ENCODE assay signal across 12 mouse cellular contexts in genomic region chr3:129520499-129520898, GRCm38 (mm10). TPM values are rescaled to one million over a fixed set of nuclear protein-coding genes. Genes with fewer than 3 reads are reported as not detected.
A peak's percentile ranks its signal among the peaks of the same experiment; 100 is the strongest.
DNase-seq lines count a peak whose midpoint lies in the region; ATAC-seq and TF ChIP-seq lines count a peak whose summit lies in the region.
"Had no signal": no experiment of that assay in that cellular context is flagged by ENCODE, and none has a peak within 500 bp of the region (broad histone marks: within the 10 kb centered on the region; RNA-seq: fewer than 3 reads in every experiment).

No protein-coding gene starts in this region.

- no peak for ATAC-seq in forebrain, postnatal 0 days
- no peak for ATAC-seq in forebrain, embryonic 11.5 days (replicated peaks; ENCODE audit: low FRiP score)
- no peak for ATAC-seq in liver, postnatal 0 days
- ATAC-seq in liver, embryonic 11.5 days (replicated peaks; ENCODE audit: low FRiP score) = no peak
- no peak for ATAC-seq in granulocyte monocyte progenitor cell, adult 5-6 weeks (replicated peaks; ENCODE audit: poor library complexity, severe bottlenecking)
- ATAC-seq: midbrain, embryonic 15.5 days had no signal

- TF ChIP-seq CTCF in forebrain, postnatal 0 days (IDR thresholded peaks at IDR 0.05; ENCODE audit: low read depth) = 0 out of 2 replicates have a peak, but pooled peaks have one; percentile 22
- peak; percentile 46 for TF ChIP-seq CTCF in liver, postnatal 0 days (IDR thresholded peaks at IDR 0.05; ENCODE audit: low read depth)
- no peak for TF ChIP-seq CTCF in thymus, adult 2 months (IDR thresholded peaks at IDR 0.05; ENCODE audit: borderline replicate concordance, control insufficient read depth, extremely low read depth, insufficient read depth, low read length, poor library complexity)

- H3K4me1 ChIP-seq in forebrain, postnatal 0 days (ENCODE audit: insufficient read depth) = no peaks in the 10 kb centered on the region
- H3K4me1 ChIP-seq in forebrain, embryonic 11.5 days (replicated peaks; ENCODE audit: control insufficient read depth, insufficient read depth, low read length) = no peaks in the 10 kb centered on the region
- H3K4me1 ChIP-seq in liver, postnatal 0 days (ENCODE audit: insufficient read depth) = no peaks in the 10 kb centered on the region
- H3K4me1 ChIP-seq in liver, embryonic 11.5 days (replicated peaks; ENCODE audit: control insufficient read depth, insufficient read depth, low read length) = no peaks in the 10 kb centered on the region
- no peaks in the 10 kb centered on the region for H3K4me1 ChIP-seq in thymus, adult 2 months (replicated peaks; ENCODE audit: control insufficient read depth, insufficient read depth, low read length)
- H3K4me1 ChIP-seq: hindbrain, embryonic 15.5 days; liver, embryonic 13.5 days; midbrain, embryonic 15.5 days had no signal

- no peaks in the 10 kb centered on the region for H3K36me3 ChIP-seq in forebrain, postnatal 0 days (ENCODE audit: insufficient read depth)
- no peaks in the 10 kb centered on the region for H3K36me3 ChIP-seq in forebrain, embryonic 11.5 days (ENCODE audit: control insufficient read depth, insufficient read depth, low read length)
- H3K36me3 ChIP-seq in liver, postnatal 0 days (replicated peaks; ENCODE audit: insufficient read depth, low read length) = no peaks in the 10 kb centered on the region
- H3K36me3 ChIP-seq in liver, embryonic 11.5 days (ENCODE audit: control insufficient read depth, insufficient read depth, low read length) = no peaks in the 10 kb centered on the region
- no peaks in the 10 kb centered on the region for H3K36me3 ChIP-seq in thymus, adult 2 months (ENCODE audit: control insufficient read depth, insufficient read depth, low read length)
- H3K36me3 ChIP-seq: hindbrain, embryonic 15.5 days; liver, embryonic 13.5 days; midbrain, embryonic 15.5 days had no signal

- no peak overlapping the region for H3K9ac ChIP-seq in forebrain, postnatal 0 days
- no peak overlapping the region for H3K9ac ChIP-seq in forebrain, embryonic 11.5 days (ENCODE audit: low read length)
- H3K9ac ChIP-seq in liver, postnatal 0 days (replicated peaks) = no peak overlapping the region
- H3K9ac ChIP-seq in liver, embryonic 11.5 days (ENCODE audit: low read depth, low read length) = no peak overlapping the region
- H3K9ac ChIP-seq: hindbrain, embryonic 15.5 days; liver, embryonic 13.5 days; midbrain, embryonic 15.5 days had no signal

- H3K4me2 ChIP-seq in forebrain, postnatal 0 days (ENCODE audit: low read depth) = no peak overlapping the region
- H3K4me2 ChIP-seq in forebrain, embryonic 11.5 days (ENCODE audit: low read depth, low read length, severe bottlenecking) = no peak overlapping the region
- H3K4me2 ChIP-seq in liver, postnatal 0 days (ENCODE audit: low read depth, low read length) = no peak overlapping the region
- no peak overlapping the region for H3K4me2 ChIP-seq in liver, embryonic 11.5 days
- H3K4me2 ChIP-seq: hindbrain, embryonic 15.5 days; liver, embryonic 13.5 days; midbrain, embryonic 15.5 days had no signal

- WGBS in forebrain, postnatal 0 days = 82% methylated on average over 4 of the region's 4 CpGs
- WGBS in forebrain, embryonic 11.5 days = 84% methylated on average over 4 of the region's 4 CpGs
- WGBS in liver, postnatal 0 days (ENCODE audit: insufficient replicate concordance) = 71% methylated on average over 4 of the region's 4 CpGs
- 69% methylated on average over 4 of the region's 4 CpGs for WGBS in liver, embryonic 11.5 days
- WGBS in thymus, adult 2 months = 84% methylated on average over 4 of the region's 4 CpGs

- H3K9me3 ChIP-seq in forebrain, postnatal 0 days (ENCODE audit: low read length) = no peaks in the 10 kb centered on the region
- no peaks in the 10 kb centered on the region for H3K9me3 ChIP-seq in forebrain, embryonic 11.5 days (ENCODE audit: control insufficient read depth, low read length)
- H3K9me3 ChIP-seq in liver, postnatal 0 days (ENCODE audit: low read length) = no peaks in the 10 kb centered on the region
- no peaks in the 10 kb centered on the region for H3K9me3 ChIP-seq in liver, embryonic 11.5 days (ENCODE audit: control insufficient read depth, low read length)
- H3K9me3 ChIP-seq: hindbrain, embryonic 15.5 days; liver, embryonic 13.5 days; midbrain, embryonic 15.5 days had no signal

- no peaks in the 10 kb centered on the region for H3K27me3 ChIP-seq in forebrain, postnatal 0 days (ENCODE audit: insufficient read depth, low read length)
- H3K27me3 ChIP-seq in forebrain, embryonic 11.5 days (ENCODE audit: control insufficient read depth, insufficient read depth, low read length) = no peaks in the 10 kb centered on the region
- H3K27me3 ChIP-seq in liver, postnatal 0 days (ENCODE audit: insufficient read depth, low read length) = no peaks in the 10 kb centered on the region
- H3K27me3 ChIP-seq in liver, embryonic 11.5 days (replicated peaks; ENCODE audit: control insufficient read depth, insufficient read depth, low read length) = no peaks in the 10 kb centered on the region
- no peaks in the 10 kb centered on the region for H3K27me3 ChIP-seq in thymus, adult 2 months (ENCODE audit: control insufficient read depth, insufficient read depth, low read length)
- H3K27me3 ChIP-seq: hindbrain, embryonic 15.5 days; liver, embryonic 13.5 days; midbrain, embryonic 15.5 days had no signal

- H3K4me3 ChIP-seq in forebrain, postnatal 0 days (ENCODE audit: low read depth, low read length) = no peak overlapping the region
- no peak overlapping the region for H3K4me3 ChIP-seq in forebrain, embryonic 11.5 days (ENCODE audit: low read depth, low read length)
- no peak overlapping the region for H3K4me3 ChIP-seq in liver, postnatal 0 days (ENCODE audit: low read depth, low read length)
- no peak overlapping the region for H3K4me3 ChIP-seq in liver, embryonic 11.5 days (ENCODE audit: low read depth, low read length)
- H3K4me3 ChIP-seq in thymus, adult 2 months (ENCODE audit: control insufficient read depth, insufficient read depth, low read length) = no peak overlapping the region
- H3K4me3 ChIP-seq: hindbrain, embryonic 15.5 days; liver, embryonic 13.5 days; midbrain, embryonic 15.5 days had no signal

- no peak for TF ChIP-seq EP300 in liver, postnatal 0 days (IDR thresholded peaks at IDR 0.05; ENCODE audit: low read depth)

- no peak for DNase-seq in forebrain, postnatal 0 days
- DNase-seq in forebrain, embryonic 11.5 days (ENCODE audit: low spot score) = no peak
- DNase-seq in liver, postnatal 0 days = no peak
- DNase-seq in liver, embryonic 11.5 days (ENCODE audit: low spot score) = no peak
- DNase-seq in adrenal gland, postnatal 14 days = peak; percentile 27
- DNase-seq in thymus, adult 2 months = peak; percentile 59
- DNase-seq in c-Kit-positive CD71-positive TER-119-positive erythroid progenitor cells, embryonic 14.5 days (ENCODE audit: low spot score) = no peak
- DNase-seq: cerebellum, adult 2 months; liver, embryonic 13.5 days had no signal

- TF ChIP-seq POLR2A in thymus, adult 2 months (IDR thresholded peaks at IDR 0.05; ENCODE audit: control insufficient read depth, extremely low read depth, insufficient read depth, low read length, poor library complexity) = no peak

- H3K27ac ChIP-seq in forebrain, postnatal 0 days (ENCODE audit: low read depth, low read length) = no peak overlapping the region
- H3K27ac ChIP-seq in forebrain, embryonic 11.5 days (ENCODE audit: low read depth, low read length) = no peak overlapping the region
- no peak overlapping the region for H3K27ac ChIP-seq in liver, postnatal 0 days (ENCODE audit: low read depth)
- no peak overlapping the region for H3K27ac ChIP-seq in liver, embryonic 11.5 days (ENCODE audit: low read depth, low read length)
- H3K27ac ChIP-seq in thymus, adult 2 months (ENCODE audit: control insufficient read depth, insufficient read depth, low read length) = no peak overlapping the region
- H3K27ac ChIP-seq: hindbrain, embryonic 15.5 days; liver, embryonic 13.5 days; midbrain, embryonic 15.5 days had no signal

RNA-seq across cellular contexts. Expression of gene Elovl6, which starts 11.7 kb away (rescaled TPM):
- 46.9 and 51.9 TPM in 2 replicates for total RNA-seq in forebrain, postnatal 0 days (2014; rRNA removed)
- 28.2 and 39.1 TPM in 2 replicates for polyA plus RNA-seq in forebrain, postnatal 0 days (2015; fragmentation: Nextera tagmentation; extraction: Ambion mirVana)
- polyA plus RNA-seq in forebrain, embryonic 11.5 days (2014; fragmentation: Nextera tagmentation; extraction: Ambion mirVana) = 39.9 and 43.6 TPM in 2 replicates
- 6.6 and 8.0 TPM in 2 replicates for polyA plus RNA-seq in liver, postnatal 0 days (2015; fragmentation: Nextera tagmentation; extraction: Ambion mirVana)
- 26.6 and 28.3 TPM in 2 replicates for polyA plus RNA-seq in liver, embryonic 11.5 days (2014; fragmentation: Nextera tagmentation; extraction: Ambion mirVana)
- total RNA-seq in adrenal gland, postnatal 14 days (2021) = 53.5 and 61.2 TPM in 2 replicates
- polyA plus RNA-seq in thymus, adult 2 months (2012; rRNA removed) = 24.8 and 40.2 TPM in 2 replicates
- 24.6 and 31.6 TPM in 2 replicates for total RNA-seq in granulocyte monocyte progenitor cell, adult 5-6 weeks (2014; fragmentation: Nextera tagmentation)
- 10.9 and 13.2 TPM in 2 replicates for total RNA-seq in granulocyte monocyte progenitor cell, adult 5-6 weeks (2017)

Comparison
In these comparisons a context has a peak if more than half of its experiments do, and no peak if none do; other contexts are left out.
1. DNase-seq: peak in adrenal gland, postnatal 14 days (single experiment) and thymus, adult 2 months (single experiment); none in forebrain, postnatal 0 days (single experiment), forebrain, embryonic 11.5 days (single experiment), liver, postnatal 0 days (single experiment), liver, embryonic 11.5 days (single experiment) and c-Kit-positive CD71-positive TER-119-positive erythroid progenitor cells, embryonic 14.5 days (single experiment).